Mouse (Mus musculus): ENCODE measurements around the gene Dnmbp. TPM values are rescaled to one million over a fixed set of nuclear protein-coding genes. Genes with fewer than 3 reads are reported as not detected.
A peak's percentile ranks its signal among the peaks of the same experiment; 100 is the strongest.

Dnmbp gene
- polyA plus RNA-seq, 1 experiment from 2014 or later: 27.3 TPM

DNA sequence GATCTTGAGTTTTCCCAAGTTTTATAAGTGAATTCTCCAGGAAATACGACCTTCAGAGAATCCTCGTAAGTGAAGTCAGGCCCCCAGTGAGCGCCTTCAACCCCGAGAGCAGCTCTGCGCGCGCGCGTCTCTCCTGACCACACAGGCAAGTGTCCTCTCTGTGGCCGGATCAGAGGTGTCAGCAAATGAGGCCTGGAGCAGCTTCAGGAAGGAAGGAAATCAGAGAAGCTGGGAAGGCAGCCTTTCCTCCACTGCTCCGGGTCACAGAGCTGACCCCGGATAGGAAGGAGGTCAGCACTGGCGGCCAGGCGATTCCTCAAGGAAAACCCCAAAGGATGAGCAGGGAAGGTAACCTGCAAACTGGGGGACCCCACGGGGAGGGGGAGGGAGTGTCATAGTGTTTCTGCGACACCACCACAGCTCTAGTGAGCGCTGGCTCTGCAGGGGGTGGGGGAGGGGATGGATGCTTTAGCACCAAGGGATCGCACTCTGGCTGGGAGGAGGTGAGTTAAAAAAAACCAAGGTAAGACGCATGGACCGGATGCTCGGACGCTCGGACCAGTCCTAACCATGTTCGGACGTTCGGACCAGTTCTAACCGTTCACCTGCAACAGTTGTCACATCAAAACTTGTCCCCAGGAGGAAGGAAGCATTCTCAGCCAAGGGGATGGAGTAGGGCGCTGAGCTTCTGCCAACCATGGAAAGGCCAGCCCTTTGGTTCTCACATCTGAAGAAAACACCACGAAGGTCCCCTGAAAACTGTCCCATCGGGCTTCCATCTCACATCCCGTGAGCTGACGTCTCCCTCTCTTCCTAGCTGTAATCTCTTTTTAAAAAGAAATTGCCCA, 19.3 kb downstream of the Dnmbp start:
- 19% methylated on average over 32 of the region's 32 CpGs for WGBS
- peak overlapping the region; percentile 39; the same call in 1 of the 2 replicates for H3K9ac ChIP-seq
- no peaks in the 10 kb centered on the region; the same call in 1 of the 2 replicates for H3K9me3 ChIP-seq
- H3K27ac ChIP-seq: no peak overlapping the region
- H3K4me3 ChIP-seq: no peak overlapping the region
- H3K36me3 ChIP-seq: peaks cover 15% of the 10 kb centered on the region; the same call in 1 of the 2 replicates
- H3K4me1 ChIP-seq: peaks cover 46% of the 10 kb centered on the region
- no peak for ATAC-seq (ENCODE audit: low FRiP score, low read depth)
- H3K4me2 ChIP-seq (replicated peaks): peak overlapping the region; percentile 43
- H3K27me3 ChIP-seq: peaks cover 3% of the 10 kb centered on the region; the same call in 1 of the 2 replicates

DNA sequence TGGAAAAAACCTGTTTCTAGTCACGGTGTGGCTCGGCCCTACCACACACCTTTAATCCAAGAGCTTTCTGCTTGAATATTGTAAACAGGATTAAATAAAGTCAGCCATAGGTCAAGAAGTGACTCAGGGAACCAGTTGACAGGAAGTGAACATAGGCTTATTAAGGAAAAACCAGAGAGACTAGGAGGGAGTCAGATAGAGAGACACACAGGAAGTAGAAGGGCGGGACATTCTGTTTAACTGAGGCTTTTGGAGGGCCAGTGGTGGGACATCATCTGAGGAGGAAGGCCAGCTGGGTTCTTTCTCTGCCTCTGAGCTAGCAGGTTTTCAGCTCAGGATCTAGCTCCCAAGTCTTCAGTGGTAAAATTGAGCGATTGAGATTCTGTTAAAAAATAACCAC, 20.1 kb downstream of the Dnmbp start:
- H3K36me3 ChIP-seq: peaks cover 15% of the 10 kb centered on the region; the same call in 1 of the 2 replicates
- H3K27me3 ChIP-seq: peaks cover 3% of the 10 kb centered on the region; the same call in 1 of the 2 replicates
- no peak overlapping the region for H3K4me3 ChIP-seq
- no peak overlapping the region for H3K9ac ChIP-seq
- peaks cover 46% of the 10 kb centered on the region for H3K4me1 ChIP-seq
- no peaks in the 10 kb centered on the region; the same call in 1 of the 2 replicates for H3K9me3 ChIP-seq
- no peak overlapping the region for H3K27ac ChIP-seq
- no peak overlapping the region for H3K4me2 ChIP-seq (replicated peaks)
- WGBS: 87% methylated on average over 4 of the region's 4 CpGs
- ATAC-seq (ENCODE audit: low FRiP score, low read depth): no peak

DNA sequence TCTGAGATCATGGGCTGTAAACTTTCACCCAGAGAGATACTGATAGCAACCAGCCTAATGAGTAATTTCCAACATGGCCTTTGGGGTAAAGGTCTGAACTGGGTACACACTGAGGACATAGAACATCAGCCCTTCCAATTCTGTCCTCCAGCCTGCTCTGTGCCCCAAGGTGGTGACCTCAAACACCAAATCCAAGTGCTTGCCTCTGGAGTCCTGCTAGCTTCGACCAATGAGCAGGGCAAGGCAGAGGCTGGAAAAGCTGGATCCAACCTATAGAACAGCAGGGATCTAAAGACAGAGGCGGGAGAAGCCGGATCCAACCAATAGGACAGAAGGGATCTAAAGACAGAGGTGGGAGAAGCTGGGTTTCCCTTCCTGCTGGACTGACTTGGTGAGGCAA, 21.2 kb downstream of the Dnmbp start:
- H3K9me3 ChIP-seq: no peaks in the 10 kb centered on the region; the same call in 1 of the 2 replicates
- ATAC-seq (ENCODE audit: low FRiP score, low read depth): no peak
- H3K9ac ChIP-seq: no peak overlapping the region
- peaks cover 12% of the 10 kb centered on the region; the same call in 1 of the 2 replicates for H3K36me3 ChIP-seq
- H3K4me3 ChIP-seq: no peak overlapping the region
- H3K27me3 ChIP-seq: peaks cover 3% of the 10 kb centered on the region; the same call in 1 of the 2 replicates
- no peak overlapping the region for H3K4me2 ChIP-seq (replicated peaks)
- no peak overlapping the region for H3K27ac ChIP-seq
- peaks cover 48% of the 10 kb centered on the region for H3K4me1 ChIP-seq
- WGBS: 85% methylated on average over 3 of the region's 3 CpGs

DNA sequence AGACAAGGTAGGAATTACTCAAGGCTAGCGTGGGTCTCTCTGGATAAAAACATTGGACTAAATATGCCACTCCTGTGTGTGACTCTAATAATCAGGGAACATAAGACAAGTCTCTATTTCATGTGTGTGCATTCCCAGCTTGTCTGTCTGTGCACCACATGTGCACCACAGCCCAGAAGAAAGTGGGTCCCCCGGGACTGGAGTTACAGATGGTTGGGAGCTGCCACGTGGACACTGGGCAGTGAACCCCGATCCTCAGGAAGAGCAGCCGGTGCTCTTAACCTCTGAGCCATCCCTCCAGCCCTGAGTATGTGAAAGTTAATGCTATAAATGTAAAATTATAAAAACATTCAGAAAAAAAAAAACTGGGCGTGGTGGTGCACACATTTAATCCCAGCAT, 22.2 kb downstream of the Dnmbp start:
- Histone ChIP-seq H3K27ac (no peak overlapping the region), H3K36me3 (peaks cover 1% of the 10 kb centered on the region; the same call in 1 of the 2 replicates), H3K9ac (no peak overlapping the region), H3K9me3 (no peaks in the 10 kb centered on the region), H3K4me2 (replicated peaks) (no peak overlapping the region), H3K27me3 (peaks cover 3% of the 10 kb centered on the region; the same call in 1 of the 2 replicates), H3K4me3 (no peak overlapping the region), H3K4me1 (peaks cover 48% of the 10 kb centered on the region)
- no peak for ATAC-seq (ENCODE audit: low FRiP score, low read depth)
- 73% methylated on average over 6 of the region's 6 CpGs for WGBS

DNA sequence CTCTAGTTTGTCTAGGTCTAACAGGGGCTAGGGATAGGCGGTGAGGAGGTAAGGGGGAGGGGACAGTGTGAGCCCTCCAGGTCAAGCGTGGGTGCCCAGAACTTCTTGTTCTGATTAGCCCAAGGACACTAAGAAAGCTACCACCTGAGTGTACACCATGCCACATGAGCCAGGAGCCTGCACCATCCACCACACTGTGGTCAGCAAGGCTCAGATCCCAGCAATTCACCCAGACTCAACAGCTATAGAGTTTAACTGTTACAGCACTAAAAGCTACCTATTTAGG, 22.6 kb downstream of the Dnmbp start:
- peaks cover 3% of the 10 kb centered on the region; the same call in 1 of the 2 replicates for H3K27me3 ChIP-seq
- no peaks in the 10 kb centered on the region for H3K9me3 ChIP-seq
- ATAC-seq (ENCODE audit: low FRiP score, low read depth): no peak
- no peak overlapping the region for H3K27ac ChIP-seq
- 64% methylated on average over 2 of the region's 2 CpGs for WGBS
- H3K36me3 ChIP-seq: no peaks in the 10 kb centered on the region
- H3K9ac ChIP-seq: no peak overlapping the region
- peaks cover 48% of the 10 kb centered on the region for H3K4me1 ChIP-seq
- no peak overlapping the region for H3K4me2 ChIP-seq (replicated peaks)
- no peak overlapping the region for H3K4me3 ChIP-seq

DNA sequence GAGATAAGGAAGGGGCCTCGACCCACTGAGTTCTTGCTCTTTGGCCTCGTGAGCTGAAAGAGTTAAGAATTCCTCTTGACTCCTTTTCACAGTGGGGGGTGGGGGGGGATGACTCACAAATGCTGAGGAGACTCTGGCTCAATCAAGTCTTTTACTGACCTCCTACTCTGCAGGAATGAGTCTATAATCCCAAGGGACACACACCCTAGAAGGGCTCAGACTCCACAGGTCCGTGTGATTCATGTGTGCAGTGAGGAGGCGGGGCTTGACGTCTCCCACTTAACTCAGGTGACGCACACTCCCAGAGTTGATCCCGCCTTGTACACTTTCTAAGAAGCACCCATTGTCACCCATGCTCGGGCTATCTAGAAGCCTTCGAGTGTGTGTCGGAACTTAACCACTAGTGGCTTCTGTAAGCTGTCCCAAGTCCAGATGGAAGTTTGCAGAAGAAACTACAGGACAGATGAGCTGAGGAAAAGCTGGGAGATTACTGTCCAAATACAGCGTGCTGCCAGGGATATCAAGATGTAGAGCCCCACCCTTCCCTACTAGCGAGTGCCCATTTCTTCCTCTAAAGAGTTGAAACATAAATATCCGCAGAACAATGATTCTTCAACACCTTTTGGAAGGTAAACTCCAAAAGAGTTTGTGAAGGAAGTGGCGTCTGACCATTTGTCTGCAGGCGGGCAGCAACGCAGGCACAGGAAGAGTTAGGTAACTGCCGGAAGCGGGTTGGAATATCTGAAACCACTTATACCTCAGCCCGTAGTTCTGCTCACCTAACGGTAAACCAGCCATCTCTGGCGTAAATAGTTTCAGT, 23.2 kb downstream of the Dnmbp start:
- Histone ChIP-seq H3K4me1 (peaks cover 48% of the 10 kb centered on the region), H3K4me2 (replicated peaks) (no peak overlapping the region), H3K9me3 (no peaks in the 10 kb centered on the region), H3K36me3 (peaks cover 4% of the 10 kb centered on the region), H3K27ac (no peak overlapping the region), H3K9ac (no peak overlapping the region), H3K27me3 (peaks cover 3% of the 10 kb centered on the region; the same call in 1 of the 2 replicates), H3K4me3 (no peak overlapping the region)
- ATAC-seq (ENCODE audit: low FRiP score, low read depth): no peak
- whole genome bisulfite sequencing: 64% methylated on average over 21 of the region's 21 CpGs

DNA sequence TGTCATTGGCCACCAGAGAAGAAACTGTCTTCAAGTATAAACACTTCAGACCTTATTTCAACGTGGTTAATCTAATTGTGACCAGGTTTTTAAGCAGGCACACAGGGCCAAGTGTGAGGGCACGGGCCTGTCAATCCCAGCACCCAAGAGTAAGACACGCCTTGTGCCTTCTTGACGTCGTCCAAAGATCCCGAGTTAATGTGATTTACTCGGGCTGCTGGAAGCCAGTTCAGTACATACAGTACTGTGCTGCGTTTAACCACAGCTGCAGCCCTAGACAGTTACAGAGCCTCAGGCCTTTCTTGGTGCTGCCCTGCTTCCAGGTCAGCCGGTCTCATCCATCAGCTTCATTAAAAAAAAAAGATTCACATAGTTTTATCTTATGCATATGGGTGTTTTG, 24.6 kb downstream of the Dnmbp start:
- Histone ChIP-seq H3K36me3 (peaks cover 17% of the 10 kb centered on the region), H3K4me1 (peaks cover 36% of the 10 kb centered on the region), H3K4me2 (replicated peaks) (no peak overlapping the region), H3K4me3 (no peak overlapping the region), H3K9me3 (no peaks in the 10 kb centered on the region), H3K27ac (no peak overlapping the region), H3K27me3 (no peaks in the 10 kb centered on the region), H3K9ac (no peak overlapping the region)
- 76% methylated on average over 9 of the region's 9 CpGs for WGBS
- no peak for ATAC-seq (ENCODE audit: low FRiP score, low read depth)

DNA sequence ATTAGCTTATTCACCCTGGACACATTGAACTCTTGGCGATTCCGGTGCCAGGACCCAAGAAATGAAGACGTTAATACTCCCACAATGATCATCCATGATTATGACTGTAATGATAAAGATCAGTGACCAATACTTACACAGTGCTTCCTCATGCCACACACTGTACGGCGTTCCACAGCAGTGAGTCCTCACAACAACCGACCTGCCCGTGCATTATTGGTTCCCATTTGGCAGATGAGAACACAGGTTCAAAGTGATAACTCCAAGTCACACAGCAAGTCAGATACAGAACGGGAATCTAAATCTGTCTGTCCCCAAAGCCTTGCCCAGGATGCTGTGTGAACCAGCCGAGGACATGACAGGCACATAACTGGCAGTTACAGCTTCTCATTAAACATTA, 25.0 kb downstream of the Dnmbp start:
- no peak for ATAC-seq (ENCODE audit: low FRiP score, low read depth)
- no peaks in the 10 kb centered on the region for H3K27me3 ChIP-seq
- H3K4me2 ChIP-seq (replicated peaks): no peak overlapping the region
- peaks cover 32% of the 10 kb centered on the region for H3K4me1 ChIP-seq
- WGBS: 86% methylated on average over 9 of the region's 9 CpGs
- peaks cover 21% of the 10 kb centered on the region for H3K36me3 ChIP-seq
- no peaks in the 10 kb centered on the region for H3K9me3 ChIP-seq
- H3K27ac ChIP-seq: no peak overlapping the region
- no peak overlapping the region for H3K4me3 ChIP-seq
- no peak overlapping the region for H3K9ac ChIP-seq

DNA sequence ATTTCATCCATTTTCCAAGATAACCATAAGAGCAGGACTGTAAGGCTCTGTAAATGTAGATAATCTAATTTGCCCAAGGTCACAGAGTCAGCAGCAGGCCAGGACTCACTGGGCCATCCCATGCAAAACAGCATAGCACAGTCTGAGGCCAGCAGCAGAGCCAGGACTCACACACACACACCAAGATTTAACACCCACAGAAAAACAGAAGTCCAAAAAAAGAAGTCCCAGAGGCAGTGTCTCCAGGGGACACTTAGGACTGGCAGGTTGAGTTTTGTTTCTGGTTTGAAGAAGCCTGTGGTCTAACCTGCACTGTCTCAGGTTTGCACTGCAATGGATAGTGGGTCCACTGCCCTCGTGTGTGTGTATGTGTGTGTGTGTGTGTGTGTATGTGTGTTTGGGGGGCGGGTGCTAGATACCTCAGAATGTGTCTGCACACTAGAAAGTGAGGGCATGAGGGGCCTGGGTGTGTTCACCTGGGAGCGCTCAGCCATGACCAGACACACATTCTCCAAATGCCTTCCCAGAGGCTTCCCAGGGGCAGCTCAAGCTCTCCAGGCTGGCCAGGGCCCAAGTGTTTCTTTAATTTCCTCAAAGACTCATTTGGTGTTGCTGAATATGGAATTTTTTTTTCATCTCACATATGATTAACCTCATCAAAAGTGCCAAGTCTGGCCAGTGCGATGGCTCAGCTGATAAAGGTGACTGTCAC, 27.1 kb downstream of the Dnmbp start:
- WGBS: 81% methylated on average over 4 of the region's 4 CpGs
- Histone ChIP-seq H3K4me1 (peaks cover 17% of the 10 kb centered on the region), H3K9ac (no peak overlapping the region), H3K4me2 (replicated peaks) (no peak overlapping the region), H3K9me3 (no peaks in the 10 kb centered on the region), H3K4me3 (no peak overlapping the region), H3K27ac (no peak overlapping the region), H3K27me3 (no peaks in the 10 kb centered on the region), H3K36me3 (peaks cover 38% of the 10 kb centered on the region)
- no peak for ATAC-seq (ENCODE audit: low FRiP score, low read depth)

DNA sequence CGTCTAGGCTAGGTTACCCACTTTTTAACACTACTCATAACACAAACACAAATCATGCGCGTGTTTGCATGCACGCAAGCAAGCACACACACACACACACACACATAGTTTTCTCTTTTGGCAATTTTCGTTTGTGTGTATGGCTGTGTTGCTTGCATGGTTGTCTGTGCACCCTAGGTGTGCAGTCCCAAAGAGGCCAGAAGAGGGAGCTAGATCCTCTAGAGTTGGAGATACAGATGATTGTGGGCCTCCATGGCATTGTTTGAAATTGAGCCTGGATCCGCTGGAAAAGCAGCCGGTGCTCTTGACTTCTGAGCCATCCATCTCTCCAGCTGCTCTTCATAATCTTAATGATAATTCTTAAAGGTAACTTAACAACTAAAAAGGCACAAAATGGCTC, 33.5 kb downstream of the Dnmbp start:
- H3K4me1 ChIP-seq: no peaks in the 10 kb centered on the region; the same call in 1 of the 2 replicates
- 87% methylated on average over 7 of the region's 7 CpGs for WGBS
- H3K36me3 ChIP-seq: peaks cover 58% of the 10 kb centered on the region
- H3K27ac ChIP-seq: no peak overlapping the region
- no peaks in the 10 kb centered on the region for H3K27me3 ChIP-seq
- H3K4me2 ChIP-seq (replicated peaks): no peak overlapping the region
- no peaks in the 10 kb centered on the region for H3K9me3 ChIP-seq
- ATAC-seq (ENCODE audit: low FRiP score, low read depth): no peak
- no peak overlapping the region for H3K4me3 ChIP-seq
- H3K9ac ChIP-seq: no peak overlapping the region

DNA sequence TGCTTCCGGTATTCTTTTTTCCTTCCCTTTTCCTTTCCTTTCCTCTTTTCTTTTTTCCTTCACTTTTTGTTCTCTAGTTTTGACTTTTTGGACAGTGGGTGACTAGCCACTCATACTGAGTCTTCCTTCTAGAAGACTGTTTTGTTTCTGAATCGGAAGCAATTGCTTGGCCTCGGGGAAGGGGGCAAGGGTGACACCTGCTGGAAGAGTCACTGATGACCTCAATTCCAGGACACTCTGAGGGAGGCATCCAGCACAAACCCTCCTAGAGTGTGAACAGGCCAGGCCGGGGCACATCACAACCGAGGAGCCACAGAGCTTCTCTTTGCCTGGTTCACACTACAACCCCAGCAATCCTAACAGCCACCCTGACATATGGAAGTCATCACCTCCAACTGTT, 34.0 kb downstream of the Dnmbp start:
- ATAC-seq (ENCODE audit: low FRiP score, low read depth): no peak
- Histone ChIP-seq H3K4me3 (no peak overlapping the region), H3K36me3 (peaks cover 59% of the 10 kb centered on the region), H3K27me3 (no peaks in the 10 kb centered on the region), H3K4me2 (replicated peaks) (no peak overlapping the region), H3K9me3 (no peaks in the 10 kb centered on the region), H3K4me1 (no peaks in the 10 kb centered on the region; the same call in 1 of the 2 replicates), H3K27ac (no peak overlapping the region), H3K9ac (no peak overlapping the region)
- 38% methylated on average over 5 of the region's 5 CpGs for WGBS

DNA sequence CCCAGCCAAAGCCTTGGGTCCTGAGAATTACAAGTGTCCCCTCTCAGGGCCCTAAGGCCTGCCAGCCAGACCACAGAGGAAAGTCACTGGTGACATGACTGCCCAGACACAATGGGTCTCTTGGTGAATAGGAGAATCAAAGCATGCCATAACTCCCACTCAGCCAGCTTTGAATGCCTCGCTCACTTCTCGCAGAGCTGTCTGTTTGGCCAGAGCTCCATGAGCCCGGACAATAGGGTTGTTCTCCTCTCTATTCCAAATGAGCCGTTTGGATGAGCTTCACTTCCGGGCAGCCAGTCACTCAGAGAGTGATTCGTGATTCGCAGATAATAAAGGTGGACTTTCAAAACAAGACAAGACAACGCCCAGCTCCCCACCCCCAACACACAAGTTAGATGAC, 34.9 kb downstream of the Dnmbp start:
- no peak overlapping the region for H3K4me2 ChIP-seq (replicated peaks)
- no peaks in the 10 kb centered on the region; the same call in 1 of the 2 replicates for H3K9me3 ChIP-seq
- no peak overlapping the region for H3K4me3 ChIP-seq
- WGBS: 81% methylated on average over 8 of the region's 8 CpGs
- no peak overlapping the region for H3K27ac ChIP-seq
- ATAC-seq (ENCODE audit: low FRiP score, low read depth): no peak
- no peak overlapping the region for H3K9ac ChIP-seq
- no peaks in the 10 kb centered on the region; the same call in 1 of the 2 replicates for H3K4me1 ChIP-seq
- H3K36me3 ChIP-seq: peaks cover 59% of the 10 kb centered on the region
- H3K27me3 ChIP-seq: no peaks in the 10 kb centered on the region

Measured in limb, embryonic 13.5 days (tissue).